Mouse (Mus musculus) cerebellum, postnatal 25 days (tissue): ENCODE results near the gene Rgs8.

Experiments used
- DNase-seq, 2 experiments: peaks; one replicate each; pipeline ENCODE4 v3.0.0; 2021; ENCODE audit warnings: mixed read lengths in 2 of 2

The Rgs8 gene

GRCm38 (mm10) chr1:153708626-153709025, 55.8 kb downstream of the Rgs8 start:
- no peak for DNase-seq

- no peak for DNase-seq
Observed at GRCm38 (mm10) chr1:153709451-153709850, 56.6 kb downstream of the Rgs8 start.

GRCm38 (mm10) chr1:153711544-153712262, 58.9 kb downstream of the Rgs8 start:
- DNase-seq: no peak

- no peak for DNase-seq
Observed at GRCm38 (mm10) chr1:153712633-153713032, 59.8 kb downstream of the Rgs8 start.

GRCm38 (mm10) chr1:153717990-153718389, 65.2 kb downstream of the Rgs8 start:
- no peak for DNase-seq

GRCm38 (mm10) chr1:153720935-153721334, 68.1 kb downstream of the Rgs8 start:
- DNase-seq: peak in 1 of 2 experiments; percentile 27

GRCm38 (mm10) chr1:153721565-153722310, 68.9 kb downstream of the Rgs8 start:
- no peak for DNase-seq

GRCm38 (mm10) chr1:153723426-153723825, 70.6 kb downstream of the Rgs8 start:
- no peak for DNase-seq

GRCm38 (mm10) chr1:153726636-153727035, 73.8 kb downstream of the Rgs8 start:
- DNase-seq: no peak

GRCm38 (mm10) chr1:153729806-153730205, 77.0 kb downstream of the Rgs8 start:
- no peak for DNase-seq

- peak; percentile 39 to 40 for DNase-seq
Observed at GRCm38 (mm10) chr1:153730671-153731070, 77.8 kb downstream of the Rgs8 start.

GRCm38 (mm10) chr1:153733181-153733580, 80.4 kb downstream of the Rgs8 start:
- peak in 1 of 2 experiments; percentile 53 for DNase-seq

GRCm38 (mm10) chr1:153734866-153735265, 82.0 kb downstream of the Rgs8 start:
- no peak for DNase-seq

GRCm38 (mm10) chr1:153736096-153736495, 83.3 kb downstream of the Rgs8 start:
- DNase-seq: no peak

- no peak for DNase-seq
Observed at GRCm38 (mm10) chr1:153737101-153738085, 84.6 kb downstream of the Rgs8 start.

- no peak for DNase-seq
Observed at GRCm38 (mm10) chr1:153739437-153740015, 86.7 kb downstream of the Rgs8 start.

GRCm38 (mm10) chr1:153740145-153740544, 87.3 kb downstream of the Rgs8 start, which contains the start of gene Rgs16:
Gene Rgs16 (plus strand): TSS chr1:153740349.
- peak; percentile 87 to 91 for DNase-seq

- peak; percentile 21 to 45 for DNase-seq
Observed at GRCm38 (mm10) chr1:153740775-153741400, 88.1 kb downstream of the Rgs8 start.

- DNase-seq: peak in 1 of 2 experiments; percentile 23
Observed at GRCm38 (mm10) chr1:153741551-153742316, 88.9 kb downstream of the Rgs8 start.

- peak; percentile 83 to 92 for DNase-seq
Observed at GRCm38 (mm10) chr1:153742374-153743155, 89.7 kb downstream of the Rgs8 start.
